Mouse (Mus musculus) spleen, adult 2 months (tissue): ENCODE data around the gene Lrba.

Experiments
- CTCF ChIP-seq: fragments of 200-500 bp; IDR thresholded peaks from 2 replicates; pipeline ENCODE4 v1.5.1; 2011; ENCODE audit warnings: mild to moderate bottlenecking, inconsistent platforms; ENCODE audit not compliant: insufficient read depth, insufficient read length, insufficient replicate concordance; ENCODE audit errors: extremely low read depth
- POLR2A ChIP-seq: fragments of 200-500 bp; IDR thresholded peaks from 2 replicates; pipeline ENCODE4 v1.6.1; 2011; ENCODE audit warnings: low read depth, low read length, inconsistent platforms

GRCm38 (mm10) chr3:86802825-86803224 lies 578.3 kb downstream of the Lrba start:
- TF ChIP-seq POLR2A (no peak), CTCF (no peak)
